Mouse (Mus musculus) hindbrain, embryonic 14.5 days (tissue): ENCODE measurements at regions not wholly inside any gene's neighbourhood (a gene's known extent, or its start where the extent isn't known, plus 50 kb on each side); places are given as distances from the start of the nearest gene placed in this dataset.

ENCODE experiments used
- ATAC-seq: fragments of 200-750 bp; cut with Nextera tagmentation; 2 replicates; pipeline ENCODE4 v1.8.0; 2017; ENCODE audit warnings: moderate number of reproducible peaks, mild to moderate bottlenecking, moderate TSS enrichment, moderate library complexity; ENCODE audit not compliant: low FRiP score
- DNase-seq: peaks from one replicate; pipeline ENCODE4 v3.0.0-alpha.2; 2015; ENCODE audit warnings: low spot score
- H3K27ac ChIP-seq: fragments of 300-500 bp; sonication (generic); 2 replicates; pipeline ENCODE4 v1.5.1; 2014; ENCODE audit warnings: mild to moderate bottlenecking, moderate library complexity
- H3K27me3 ChIP-seq: fragments of 300-500 bp; sonication (generic); 2 replicates; pipeline ENCODE4 v1.6.1; 2014; ENCODE audit warnings: mild to moderate bottlenecking, low read length, mixed read lengths; ENCODE audit not compliant: control insufficient read depth, insufficient read depth
- H3K36me3 ChIP-seq: fragments of 300-500 bp; sonication (generic); replicated peaks from 2 replicates; pipeline ENCODE4 v1.6.1; 2014; ENCODE audit not compliant: control insufficient read depth, insufficient read depth
- H3K4me1 ChIP-seq: fragments of 300-500 bp; sonication (generic); replicated peaks from 2 replicates; pipeline ENCODE4 v1.6.1; 2014; ENCODE audit warnings: antibody characterized with exemption, low read length, mixed read lengths; ENCODE audit not compliant: control insufficient read depth, insufficient read depth
- H3K4me2 ChIP-seq: fragments of 300-500 bp; sonication (generic); replicated peaks from 2 replicates; pipeline ENCODE4 v1.6.1; 2014; ENCODE audit warnings: mild to moderate bottlenecking, moderate library complexity
- H3K4me3 ChIP-seq: fragments of 300-500 bp; sonication (generic); replicated peaks from 2 replicates; pipeline ENCODE4 v1.5.1; 2014; ENCODE audit warnings: mild to moderate bottlenecking, low read length
- H3K9ac ChIP-seq: fragments of 300-500 bp; sonication (generic); 2 replicates; pipeline ENCODE4 v1.6.1; 2014
- H3K9me3 ChIP-seq: fragments of 300-500 bp; sonication (generic); 2 replicates; pipeline ENCODE4 v1.6.1; 2016; ENCODE audit warnings: low read length; ENCODE audit not compliant: control insufficient read depth
- WGBS: fragments of 180-500 bp; shearing (Covaris S2); extraction: QIAGEN DNeasy Blood & Tissue Kit; methylation state at CpG from one replicate; pipeline ENCODE4 v1.1.7; 2014; 5-methylcytosine and 5-hydroxymethylcytosine counted together

DNA sequence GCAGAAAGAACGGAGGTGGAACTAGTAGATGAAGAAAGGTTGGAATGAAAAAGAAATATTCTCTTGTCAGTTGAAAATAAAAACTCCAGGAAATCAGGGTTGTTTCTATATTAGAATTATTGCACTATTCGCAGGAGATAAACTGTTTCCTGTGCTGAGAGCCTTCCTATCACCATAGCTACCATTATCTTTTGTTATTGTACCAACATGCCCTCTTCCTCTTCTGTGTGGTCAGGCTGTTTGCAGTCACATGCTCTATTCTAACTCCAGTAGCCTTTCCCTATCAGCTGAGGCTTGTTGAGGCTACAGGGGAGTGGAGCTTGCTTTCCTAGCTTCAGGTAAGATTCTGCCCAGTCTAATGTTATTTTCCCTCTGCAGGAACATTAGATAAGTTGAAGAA lies 263.0 kb upstream of the Mad2l1 start:
- ATAC-seq (no peak), DNase-seq (no peak)
- H3K36me3 ChIP-seq, result no peaks in the 10 kb centered on the region
- H3K27ac ChIP-seq, result no peak overlapping the region
- no peak overlapping the region for H3K4me2 ChIP-seq
- no peaks in the 10 kb centered on the region for H3K4me1 ChIP-seq
- no peaks in the 10 kb centered on the region for H3K27me3 ChIP-seq
- 80% methylated on average over 2 of the region's 2 CpGs for WGBS
- H3K9me3 ChIP-seq, result no peaks in the 10 kb centered on the region
- H3K9ac ChIP-seq, result no peak overlapping the region
- no peak overlapping the region for H3K4me3 ChIP-seq

DNA sequence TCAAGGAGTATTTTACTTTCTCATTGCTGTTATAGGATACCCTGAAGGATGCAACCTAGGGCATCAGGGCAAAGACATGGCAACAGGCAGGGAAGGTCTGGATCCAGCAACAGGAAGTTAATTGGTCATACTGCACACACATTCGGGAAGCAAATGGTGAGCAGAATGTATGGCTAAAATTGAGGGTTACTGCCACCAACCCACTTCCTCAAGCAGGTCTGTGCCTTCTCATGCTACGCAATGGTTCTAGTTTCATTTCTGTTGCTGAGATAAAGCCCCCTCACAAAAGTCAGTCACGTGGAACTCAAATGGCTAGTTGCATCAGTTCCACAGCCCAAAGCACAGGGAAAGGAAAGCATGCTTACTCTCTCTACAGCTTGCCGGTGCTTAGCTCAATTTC lies 260.5 kb upstream of the Mad2l1 start:
- Histone ChIP-seq H3K9ac (no peak overlapping the region), H3K27me3 (no peaks in the 10 kb centered on the region), H3K27ac (no peak overlapping the region), H3K4me2 (no peak overlapping the region), H3K4me3 (no peak overlapping the region), H3K9me3 (no peaks in the 10 kb centered on the region), H3K4me1 (no peaks in the 10 kb centered on the region), H3K36me3 (no peaks in the 10 kb centered on the region)
- DNase-seq (no peak), ATAC-seq (no peak)
- 93% methylated on average over 4 of the region's 4 CpGs for WGBS

DNA sequence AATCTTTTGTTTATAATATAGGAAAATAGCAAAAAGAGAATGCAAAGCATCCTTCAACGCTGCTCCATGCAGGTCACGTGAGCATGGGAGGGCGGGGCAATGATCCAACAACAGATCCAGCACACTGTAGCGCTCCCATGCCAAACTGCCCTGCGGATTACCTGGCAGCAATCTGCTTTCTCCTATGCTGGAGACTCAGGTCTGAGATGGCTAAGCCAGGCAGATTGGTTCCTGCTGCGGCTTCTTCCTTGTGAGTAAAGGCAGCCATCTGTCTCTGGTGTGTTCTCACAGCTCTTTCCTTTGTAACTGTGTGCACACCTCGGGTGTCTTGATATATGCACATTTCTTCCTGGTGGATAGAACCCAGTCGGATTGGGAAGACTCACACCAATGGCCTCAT lies 254.5 kb upstream of the Mad2l1 start:
- Histone ChIP-seq H3K27ac (no peak overlapping the region), H3K4me1 (no peaks in the 10 kb centered on the region), H3K4me3 (no peak overlapping the region), H3K27me3 (no peaks in the 10 kb centered on the region), H3K9me3 (no peaks in the 10 kb centered on the region), H3K36me3 (no peaks in the 10 kb centered on the region), H3K4me2 (no peak overlapping the region), H3K9ac (no peak overlapping the region)
- WGBS, result 89% methylated on average over 8 of the region's 8 CpGs
- DNase-seq, result no peak
- ATAC-seq, result no peak

DNA sequence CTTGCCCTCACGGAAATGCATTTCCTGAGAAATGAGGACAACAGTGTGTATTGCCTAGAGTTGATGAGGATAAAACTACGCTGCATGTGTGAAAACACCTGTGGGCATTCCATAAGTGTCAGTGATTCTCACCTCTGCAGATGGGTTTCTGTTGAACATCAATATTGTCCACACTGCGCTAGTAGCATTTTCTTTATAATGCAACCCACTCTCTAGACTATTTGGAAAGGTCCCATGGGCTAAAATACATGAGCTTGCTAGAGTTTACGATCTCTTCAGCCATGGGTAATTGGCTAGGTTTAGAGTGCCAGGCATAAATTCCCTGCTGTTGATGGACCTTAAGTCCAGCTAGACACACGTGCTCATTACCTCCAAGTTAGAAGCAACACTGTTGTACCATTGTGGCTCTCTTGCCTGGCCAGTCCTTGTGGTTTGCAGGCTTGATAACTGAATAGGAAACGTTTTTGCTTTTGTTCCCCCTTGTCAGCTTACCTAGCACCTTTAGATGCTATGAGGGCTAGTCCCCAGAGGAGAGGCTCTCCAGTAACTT lies 252.5 kb upstream of the Mad2l1 start:
- no peak for DNase-seq
- WGBS, result 84% methylated on average over 6 of the region's 6 CpGs

DNA sequence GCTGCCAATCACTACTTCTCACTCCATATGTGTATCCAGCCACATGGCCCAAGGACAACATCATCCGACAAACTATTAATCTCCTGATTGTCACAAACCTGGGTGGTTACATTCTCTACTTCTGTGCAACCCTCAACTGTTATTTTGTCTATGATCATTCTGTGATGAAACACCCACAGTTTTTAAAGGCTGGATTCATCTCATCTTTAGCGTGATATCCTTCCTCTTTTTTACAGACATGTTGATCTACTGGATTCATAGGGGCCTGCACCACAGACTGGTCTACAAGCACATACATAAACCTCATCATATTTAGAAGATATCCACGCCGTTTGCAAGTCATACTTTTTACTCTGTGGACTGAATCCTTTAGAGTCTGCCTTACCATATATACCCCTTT lies 251.7 kb upstream of the Mad2l1 start:
- ATAC-seq, result no peak
- Histone ChIP-seq H3K4me1 (no peaks in the 10 kb centered on the region), H3K4me2 (no peak overlapping the region), H3K36me3 (no peaks in the 10 kb centered on the region), H3K4me3 (no peak overlapping the region), H3K27me3 (no peaks in the 10 kb centered on the region), H3K27ac (no peak overlapping the region), H3K9me3 (no peaks in the 10 kb centered on the region), H3K9ac (no peak overlapping the region)
- WGBS, result 90% methylated on average over 4 of the region's 4 CpGs
- DNase-seq, result no peak

More for the DNA sequence above, 252.5 kb upstream of the Mad2l1 start:
- Histone ChIP-seq H3K27ac (no peak overlapping the region), H3K27me3 (no peaks in the 10 kb centered on the region), H3K4me2 (no peak overlapping the region), H3K9ac (no peak overlapping the region), H3K36me3 (no peaks in the 10 kb centered on the region), H3K4me3 (no peak overlapping the region), H3K4me1 (no peaks in the 10 kb centered on the region), H3K9me3 (no peaks in the 10 kb centered on the region)
- no peak for ATAC-seq

DNA sequence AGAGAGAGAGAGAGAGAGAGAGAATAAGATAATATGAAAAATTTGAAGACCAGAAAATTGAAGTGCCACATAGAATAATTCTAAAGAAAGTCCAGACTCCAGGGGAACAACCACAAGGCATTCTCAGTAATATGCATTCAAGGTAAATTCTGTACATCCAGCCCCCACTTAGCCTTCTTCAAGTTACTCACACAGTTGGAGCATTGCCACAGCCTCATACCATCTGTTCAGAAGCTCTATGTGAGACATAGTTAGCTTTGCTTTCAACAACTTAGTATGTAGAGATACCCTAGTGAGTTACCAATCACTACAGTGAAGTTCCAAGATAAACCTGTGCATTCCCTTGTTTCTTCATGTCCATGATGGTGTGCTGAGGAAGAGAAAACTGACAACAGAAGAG lies 247.6 kb upstream of the Mad2l1 start:
- no peak overlapping the region for H3K9ac ChIP-seq
- H3K4me2 ChIP-seq, result no peak overlapping the region
- H3K27ac ChIP-seq, result no peak overlapping the region
- no peaks in the 10 kb centered on the region for H3K9me3 ChIP-seq
- DNase-seq (no peak), ATAC-seq (no peak)
- H3K36me3 ChIP-seq, result no peaks in the 10 kb centered on the region
- no peaks in the 10 kb centered on the region for H3K27me3 ChIP-seq
- H3K4me1 ChIP-seq, result no peaks in the 10 kb centered on the region
- H3K4me3 ChIP-seq, result no peak overlapping the region

DNA sequence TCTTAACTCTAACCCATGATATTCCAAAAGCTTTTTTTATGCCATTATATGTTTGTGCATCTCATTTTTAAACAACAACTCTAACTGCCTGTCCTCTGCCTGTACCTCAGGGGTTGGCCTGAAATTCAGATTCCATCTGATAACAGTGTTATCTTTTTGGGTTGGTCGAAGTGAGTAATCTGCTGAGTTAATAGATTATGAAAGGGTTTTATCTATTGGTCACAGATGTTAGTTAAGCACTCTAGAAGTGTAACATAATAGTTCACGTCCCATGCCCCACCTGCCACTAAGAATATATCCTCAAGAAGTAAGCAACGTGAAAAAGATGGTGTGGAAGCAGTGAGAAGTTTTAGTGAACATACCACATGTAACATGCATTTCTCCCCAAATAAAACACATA lies 246.0 kb upstream of the Mad2l1 start:
- H3K4me2 ChIP-seq, result no peak overlapping the region
- WGBS, result 85% methylated on average over 3 of the region's 3 CpGs
- no peak overlapping the region for H3K4me3 ChIP-seq
- no peaks in the 10 kb centered on the region for H3K36me3 ChIP-seq
- H3K27me3 ChIP-seq, result no peaks in the 10 kb centered on the region
- DNase-seq (no peak), ATAC-seq (no peak)
- H3K27ac ChIP-seq, result no peak overlapping the region
- no peak overlapping the region for H3K9ac ChIP-seq
- H3K4me1 ChIP-seq, result no peaks in the 10 kb centered on the region
- no peaks in the 10 kb centered on the region for H3K9me3 ChIP-seq

DNA sequence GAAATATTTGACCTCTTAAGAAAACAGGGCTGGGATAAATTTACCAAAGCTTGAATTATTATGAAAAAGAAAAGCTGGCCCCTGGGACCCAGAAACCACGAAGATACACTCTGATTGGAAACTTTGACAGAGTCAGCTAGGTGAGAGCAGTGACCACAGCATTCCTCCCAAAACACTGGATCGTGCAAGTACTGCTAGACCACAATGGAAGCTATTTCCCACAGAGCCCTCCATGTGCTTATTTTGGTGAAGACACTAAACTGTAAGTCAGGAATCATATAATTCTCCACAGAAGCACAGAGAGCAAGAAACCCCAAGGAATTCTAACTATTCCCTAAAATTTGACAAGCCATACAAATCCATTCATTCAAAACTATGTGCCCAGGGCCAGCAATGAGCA lies 243.6 kb upstream of the Mad2l1 start:
- DNase-seq, result no peak
- no peak for ATAC-seq
- Histone ChIP-seq H3K9me3 (no peaks in the 10 kb centered on the region), H3K36me3 (no peaks in the 10 kb centered on the region), H3K4me1 (no peaks in the 10 kb centered on the region), H3K27me3 (no peaks in the 10 kb centered on the region), H3K9ac (no peak overlapping the region), H3K4me2 (no peak overlapping the region), H3K4me3 (no peak overlapping the region), H3K27ac (no peak overlapping the region)
- 83% methylated on average over 2 of the region's 2 CpGs for WGBS

DNA sequence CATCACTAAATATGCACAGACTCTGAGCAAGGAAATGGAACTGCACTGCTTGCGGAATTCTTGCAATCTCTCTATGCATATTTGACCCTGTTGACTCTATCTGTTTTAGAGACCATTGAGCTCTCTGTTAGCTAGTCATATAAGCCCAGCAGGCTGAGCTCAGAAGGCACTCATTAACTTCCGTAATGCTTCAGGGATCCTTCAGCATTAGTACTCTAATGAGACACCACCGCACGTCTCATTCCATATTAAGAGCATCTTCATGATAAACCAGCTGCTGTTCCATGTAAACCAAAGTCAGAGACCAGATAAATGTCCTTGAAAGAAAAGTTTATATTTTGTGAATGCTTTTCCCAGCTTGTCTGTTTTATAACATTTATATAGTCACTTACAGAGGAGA lies 237.1 kb upstream of the Mad2l1 start:
- 67% methylated on average over 4 of the region's 4 CpGs for WGBS

DNA sequence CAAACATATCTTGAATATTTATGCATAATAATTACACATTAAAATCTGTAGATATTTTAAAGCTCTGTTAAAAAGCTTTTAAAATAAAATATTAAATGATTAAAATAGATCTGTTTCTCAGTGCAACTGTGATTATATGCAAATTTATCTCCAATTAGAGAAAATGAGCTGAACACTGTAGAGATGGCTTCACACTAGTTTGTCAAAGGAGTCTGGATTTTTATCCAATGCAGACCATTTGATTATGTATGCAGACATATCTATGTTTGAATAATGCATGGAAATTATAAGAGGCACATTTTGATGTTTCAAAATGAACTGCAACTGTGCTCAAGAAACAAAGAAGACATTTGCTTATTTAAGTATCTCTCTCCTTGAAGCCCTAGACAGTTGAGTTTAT lies 235.0 kb upstream of the Mad2l1 start:
- DNase-seq (no peak), ATAC-seq (no peak)
- Histone ChIP-seq H3K4me2 (no peak overlapping the region), H3K9ac (no peak overlapping the region), H3K4me3 (no peak overlapping the region), H3K27ac (no peak overlapping the region), H3K9me3 (no peaks in the 10 kb centered on the region), H3K4me1 (no peaks in the 10 kb centered on the region), H3K36me3 (no peaks in the 10 kb centered on the region), H3K27me3 (no peaks in the 10 kb centered on the region)

More for the DNA sequence above, 237.1 kb upstream of the Mad2l1 start:
- no peaks in the 10 kb centered on the region for H3K9me3 ChIP-seq
- H3K4me3 ChIP-seq, result no peak overlapping the region
- no peak overlapping the region for H3K27ac ChIP-seq
- H3K27me3 ChIP-seq, result no peaks in the 10 kb centered on the region
- H3K9ac ChIP-seq, result no peak overlapping the region
- ATAC-seq, result no peak
- H3K36me3 ChIP-seq, result no peaks in the 10 kb centered on the region
- no peak for DNase-seq
- no peak overlapping the region for H3K4me2 ChIP-seq
- H3K4me1 ChIP-seq, result no peaks in the 10 kb centered on the region
